Mouse (Mus musculus) kidney, postnatal 0 days (tissue): ENCODE data around the gene Kcnb1. TPM values are rescaled to one million over a fixed set of nuclear protein-coding genes. Genes with fewer than 3 reads are reported as not detected.

Source experiments
- ATAC-seq: fragments of 200-750 bp; cut with Nextera tagmentation; replicated peaks from 2 replicates; pipeline ENCODE4 v1.8.0; 2017; ENCODE audit warnings: low read depth, moderate number of reproducible peaks, moderate TSS enrichment, moderate library complexity; ENCODE audit not compliant: low FRiP score
- DNase-seq: peaks from one replicate; pipeline ENCODE4 v3.0.0-alpha.2; 2016; ENCODE audit warnings: low spot score
- H3K27ac ChIP-seq: fragments of 300-500 bp; sonication (generic); 2 replicates; pipeline ENCODE4 v1.5.1; 2014; ENCODE audit warnings: mild to moderate bottlenecking
- H3K27me3 ChIP-seq: fragments of 300-500 bp; sonication (generic); 2 replicates; pipeline ENCODE4 v1.6.1; 2014; ENCODE audit warnings: low read length, mixed read lengths; ENCODE audit not compliant: insufficient read depth
- H3K36me3 ChIP-seq: fragments of 300-500 bp; sonication (generic); 2 replicates; pipeline ENCODE4 v1.6.1; 2014; ENCODE audit warnings: low read length, mixed read lengths; ENCODE audit not compliant: insufficient read depth
- H3K4me1 ChIP-seq: fragments of 300-500 bp; sonication (generic); replicated peaks from 2 replicates; pipeline ENCODE4 v1.6.1; 2014; ENCODE audit warnings: antibody characterized with exemption, low read length, mixed read lengths; ENCODE audit not compliant: insufficient read depth
- H3K4me2 ChIP-seq: fragments of 300-500 bp; sonication (generic); 2 replicates; pipeline ENCODE4 v1.6.1; 2014; ENCODE audit warnings: mild to moderate bottlenecking, low read length, moderate library complexity, mixed read lengths
- H3K4me3 ChIP-seq: fragments of 300-500 bp; sonication (generic); replicated peaks from 2 replicates; pipeline ENCODE4 v1.5.1; 2014; ENCODE audit warnings: low read depth, low read length
- H3K9ac ChIP-seq: fragments of 300-500 bp; sonication (generic); 2 replicates; pipeline ENCODE4 v1.6.1; 2014; ENCODE audit warnings: low read depth, low read length
- H3K9me3 ChIP-seq: fragments of 300-500 bp; sonication (generic); replicated peaks from 2 replicates; pipeline ENCODE4 v1.6.1; 2016; ENCODE audit warnings: low read length, inconsistent platforms, mixed read lengths
- CTCF ChIP-seq: IDR thresholded peaks from 2 replicates; pipeline ENCODE4 v1.5.1; 2016; ENCODE audit warnings: antibody characterized with exemption, low read depth, mild to moderate bottlenecking, moderate library complexity
- WGBS: fragments of 180-500 bp; shearing (Covaris S2); extraction: QIAGEN DNeasy Blood & Tissue Kit; methylation state at CpG from one replicate; pipeline ENCODE4 v1.1.7; 2014; 5-methylcytosine and 5-hydroxymethylcytosine counted together
- polyA plus RNA-seq: library from polyadenylated mRNA; unstranded; fragments of >200 nt; fragmentation: Nextera tagmentation; extraction: Ambion mirVana; gene quantifications from 2 replicates; pipeline ENCODE4 v1.2.1, GENCODE M21; 2015

Kcnb1 gene
- polyA plus RNA-seq, 1 experiment from 2014 or later: 1.4 TPM

DNA sequence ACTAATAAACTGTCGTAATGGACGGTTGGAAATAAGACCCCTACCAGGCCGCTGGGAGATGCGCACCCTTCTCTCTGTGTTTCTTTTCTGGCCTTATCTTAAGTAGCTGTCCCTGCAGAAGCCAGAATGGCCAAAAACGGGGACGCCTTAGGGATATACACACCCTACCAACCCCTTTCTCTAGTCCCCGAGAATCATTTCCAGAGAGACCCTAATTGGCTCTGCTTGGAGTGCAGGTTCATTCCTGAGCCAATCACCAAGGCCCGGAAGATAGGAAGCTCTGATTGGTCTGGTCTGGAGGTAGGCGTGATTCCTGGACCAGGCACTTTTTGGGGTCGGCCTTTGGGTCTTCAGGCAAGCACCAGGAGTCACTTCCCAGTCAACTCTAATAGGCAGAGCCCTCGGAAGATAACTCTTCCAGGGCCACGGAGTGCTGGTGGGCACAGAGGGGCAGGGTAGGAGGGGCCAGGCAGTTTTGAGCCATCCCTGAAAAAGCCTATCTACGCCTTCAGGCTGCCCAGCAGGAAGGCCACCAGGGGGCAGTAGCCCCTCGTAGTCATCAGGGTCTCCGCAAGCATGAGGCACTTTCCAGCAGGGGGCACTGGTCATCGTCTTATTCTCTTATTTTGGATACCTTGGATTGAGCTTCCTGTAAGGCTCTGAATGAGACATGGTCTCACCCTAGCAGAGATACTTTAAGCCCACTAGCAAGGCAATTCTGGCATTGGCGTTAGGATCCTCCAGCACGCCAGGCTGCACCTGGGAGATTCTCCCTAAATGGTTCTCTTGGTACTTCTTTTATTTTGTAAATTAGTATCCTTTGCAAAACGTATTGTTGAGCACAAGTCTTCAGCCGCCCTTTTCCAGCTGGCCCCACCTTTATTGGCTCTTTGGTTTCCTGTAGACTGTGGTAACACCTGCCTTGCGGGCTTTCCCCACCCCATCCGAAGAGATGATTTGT lies 118.0 kb downstream of the Kcnb1 start:
- H3K4me2 ChIP-seq: peak overlapping the region; percentile 72
- H3K4me3 ChIP-seq: peak overlapping the region; percentile 41
- peak; percentile 88 for ATAC-seq
- H3K9me3 ChIP-seq: no peaks in the 10 kb centered on the region
- H3K4me1 ChIP-seq: no peaks in the 10 kb centered on the region; the same call in 1 of the 2 replicates
- no peak overlapping the region for H3K27ac ChIP-seq
- H3K27me3 ChIP-seq: no peaks in the 10 kb centered on the region
- DNase-seq: peak; percentile 97
- H3K9ac ChIP-seq: peak overlapping the region; percentile 44; the same call in 1 of the 2 replicates
- peak; percentile 100 for TF ChIP-seq CTCF
- 7% methylated on average over 22 of the region's 22 CpGs for WGBS
- H3K36me3 ChIP-seq: no peaks in the 10 kb centered on the region

DNA sequence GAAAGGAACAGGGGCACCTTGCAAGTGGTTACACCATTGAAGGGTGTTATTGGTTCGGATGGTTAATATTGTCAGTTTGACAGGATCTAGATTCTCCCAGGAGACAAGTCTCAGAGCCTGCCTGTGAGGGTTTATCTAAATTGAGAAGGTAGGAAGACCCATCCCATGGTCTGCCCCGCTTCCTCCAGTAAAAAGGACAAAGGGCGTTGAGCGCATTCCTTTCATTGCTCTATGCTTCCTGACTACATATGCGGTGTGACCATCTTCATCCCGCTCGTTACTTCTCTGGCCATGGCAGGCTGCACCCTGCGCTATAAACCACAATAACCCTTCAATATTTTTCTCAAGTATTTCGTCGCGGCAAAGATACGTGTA lies 118.7 kb downstream of the Kcnb1 start:
- H3K4me1 ChIP-seq: no peaks in the 10 kb centered on the region; the same call in 1 of the 2 replicates
- H3K4me3 ChIP-seq: peak overlapping the region; percentile 41
- H3K27me3 ChIP-seq: no peaks in the 10 kb centered on the region
- WGBS: 16% methylated on average over 12 of the region's 12 CpGs
- ATAC-seq: 0 out of 2 replicates have a peak, but pooled peaks have one; percentile 0
- no peaks in the 10 kb centered on the region for H3K9me3 ChIP-seq
- H3K36me3 ChIP-seq: no peaks in the 10 kb centered on the region; the same call in 1 of the 2 replicates
- DNase-seq: no peak
- H3K27ac ChIP-seq: no peak overlapping the region
- TF ChIP-seq CTCF: no peak
- H3K4me2 ChIP-seq: peak overlapping the region; percentile 72
- H3K9ac ChIP-seq: peak overlapping the region; percentile 44; the same call in 1 of the 2 replicates

DNA sequence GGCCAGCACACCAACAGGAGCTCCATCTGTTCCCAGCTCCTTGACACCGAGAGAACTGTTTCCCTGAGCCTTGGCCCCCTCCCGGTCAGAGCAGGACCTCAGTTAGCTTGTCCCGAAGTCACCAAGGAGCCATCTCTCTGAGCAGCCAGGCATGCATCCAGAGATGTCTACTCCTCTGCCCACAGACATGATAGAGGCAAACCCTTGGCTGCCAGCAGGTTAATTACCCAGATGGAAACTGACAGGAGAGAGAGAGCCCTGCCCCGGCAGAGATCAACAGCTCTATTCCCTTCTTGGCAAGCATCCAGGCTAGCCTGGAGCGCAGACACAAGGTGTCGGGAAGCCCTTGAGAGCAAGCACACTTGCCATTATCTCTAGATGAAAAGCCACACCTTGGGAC lies 119.6 kb downstream of the Kcnb1 start:
- WGBS: 43% methylated on average over 6 of the region's 6 CpGs
- Histone ChIP-seq H3K36me3 (peaks cover 9% of the 10 kb centered on the region; the same call in 1 of the 2 replicates), H3K27ac (no peak overlapping the region), H3K9me3 (no peaks in the 10 kb centered on the region), H3K9ac (no peak overlapping the region), H3K4me3 (no peak overlapping the region), H3K4me2 (no peak overlapping the region), H3K27me3 (no peaks in the 10 kb centered on the region), H3K4me1 (no peaks in the 10 kb centered on the region; the same call in none of the 2 replicates)
- ATAC-seq (no peak), DNase-seq (no peak)
- no peak for TF ChIP-seq CTCF

GRCm38 (mm10) chr2:167067575-167067974 lies 122.4 kb downstream of the Kcnb1 start:
- H3K4me1 ChIP-seq: no peaks in the 10 kb centered on the region; the same call in none of the 2 replicates
- TF ChIP-seq CTCF: no peak
- DNase-seq (no peak), ATAC-seq (no peak)
- H3K9me3 ChIP-seq: no peaks in the 10 kb centered on the region
- peaks cover 17% of the 10 kb centered on the region; the same call in 1 of the 2 replicates for H3K36me3 ChIP-seq
- no peaks in the 10 kb centered on the region for H3K27me3 ChIP-seq
- 36% methylated on average over 6 of the region's 6 CpGs for WGBS
- no peak overlapping the region for H3K4me3 ChIP-seq
- H3K27ac ChIP-seq: no peak overlapping the region
- no peak overlapping the region for H3K4me2 ChIP-seq
- no peak overlapping the region for H3K9ac ChIP-seq

GRCm38 (mm10) chr2:167066528-167067516 lies 123.1 kb downstream of the Kcnb1 start:
- no peak for ATAC-seq
- Histone ChIP-seq H3K36me3 (peaks cover 17% of the 10 kb centered on the region; the same call in 1 of the 2 replicates), H3K9ac (no peak overlapping the region), H3K9me3 (no peaks in the 10 kb centered on the region), H3K27me3 (no peaks in the 10 kb centered on the region), H3K27ac (no peak overlapping the region), H3K4me1 (peaks cover 2% of the 10 kb centered on the region), H3K4me3 (no peak overlapping the region), H3K4me2 (no peak overlapping the region)
- 23% methylated on average over 6 of the region's 6 CpGs for WGBS
- DNase-seq: no peak
- peak; percentile 20; the same call in 1 of the 2 replicates for TF ChIP-seq CTCF
